Mouse (Mus musculus) intestine, postnatal 0 days (tissue): ENCODE measurements around the gene Ftsj3. TPM values are rescaled to one million over a fixed set of nuclear protein-coding genes. Genes with fewer than 3 reads are reported as not detected.

Source experiments
- ATAC-seq: fragments of 200-750 bp; cut with Nextera tagmentation; 2 replicates; pipeline ENCODE4 v1.8.0; 2017; ENCODE audit warnings: mild to moderate bottlenecking, moderate TSS enrichment, moderate library complexity
- H3K27ac ChIP-seq: fragments of 300-500 bp; sonication (generic); 2 replicates; pipeline ENCODE4 v1.5.1; 2014; ENCODE audit warnings: mild to moderate bottlenecking, low read depth, low read length, moderate library complexity
- H3K27me3 ChIP-seq: fragments of 300-500 bp; sonication (generic); replicated peaks from 2 replicates; pipeline ENCODE4 v1.6.1; 2014; ENCODE audit warnings: low read length, mixed read lengths; ENCODE audit not compliant: control insufficient read depth, insufficient read depth
- H3K36me3 ChIP-seq: fragments of 300-500 bp; sonication (generic); 2 replicates; pipeline ENCODE4 v1.6.1; 2014; ENCODE audit warnings: mild to moderate bottlenecking, moderate library complexity; ENCODE audit not compliant: control insufficient read depth, insufficient read depth
- H3K4me1 ChIP-seq: fragments of 300-500 bp; sonication (generic); replicated peaks from 2 replicates; pipeline ENCODE4 v1.6.1; 2014; ENCODE audit warnings: antibody characterized with exemption, low read length, mixed read lengths; ENCODE audit not compliant: control insufficient read depth, insufficient read depth
- H3K4me2 ChIP-seq: fragments of 300-500 bp; sonication (generic); replicated peaks from 2 replicates; pipeline ENCODE4 v1.6.1; 2014; ENCODE audit warnings: low read depth, mild to moderate bottlenecking, moderate library complexity
- H3K4me3 ChIP-seq: fragments of 300-500 bp; sonication (generic); 2 replicates; pipeline ENCODE4 v1.5.1; 2014; ENCODE audit warnings: low read depth, low read length
- H3K9ac ChIP-seq: fragments of 300-500 bp; sonication (generic); 2 replicates; pipeline ENCODE4 v1.6.1; 2014; ENCODE audit warnings: mild to moderate bottlenecking, low read depth, low read length
- H3K9me3 ChIP-seq: fragments of 300-500 bp; sonication (generic); 2 replicates; pipeline ENCODE4 v1.6.1; 2016; ENCODE audit warnings: mixed run types; ENCODE audit not compliant: control insufficient read depth
- CTCF ChIP-seq: sonication (generic); IDR thresholded peaks from 2 replicates; pipeline ENCODE4 v1.5.1; 2016; ENCODE audit warnings: low read depth, mild to moderate bottlenecking, control low read depth, antibody characterized with exemption, moderate library complexity
- WGBS: fragments of 180-500 bp; shearing (Covaris S2); extraction: QIAGEN DNeasy Blood & Tissue Kit; methylation state at CpG from one replicate; pipeline ENCODE4 v1.1.7; 2014; 5-methylcytosine and 5-hydroxymethylcytosine counted together
- polyA plus RNA-seq: library from polyadenylated mRNA; unstranded; fragments of >200 nt; fragmentation: Nextera tagmentation; extraction: Ambion mirVana; gene quantifications from 2 replicates; pipeline ENCODE4 v1.2.1, GENCODE M21; 2015

Gene Ftsj3
- polyA plus RNA-seq, 1 experiment from 2014 or later = 16.6 TPM

GRCm38 (mm10) chr11:106215927-106216729 lies 39.8 kb downstream of the Ftsj3 start, which contains the start of gene Ccdc47:
Gene Ccdc47 (minus strand): TSS chr11:106216344.
- whole genome bisulfite sequencing = under 1% methylated on average over 46 of the region's 46 CpGs
- peak within 1 kb of the TSS; percentile 97 for H3K9ac ChIP-seq
- peak; percentile 98 for ATAC-seq

GRCm38 (mm10) chr11:106215450-106215859 lies 40.4 kb downstream of the Ftsj3 start:
- Histone ChIP-seq H3K27ac (peak overlapping the region; percentile 96), H3K27me3 (no peaks in the 10 kb centered on the region), H3K9ac (peak overlapping the region; percentile 97), H3K36me3 (peaks cover 17% of the 10 kb centered on the region), H3K4me1 (0 out of 2 replicates have a peak, but pooled peaks cover 5% of the 10 kb centered on the region), H3K4me2 (peak overlapping the region; percentile 68), H3K4me3 (peak overlapping the region; percentile 93), H3K9me3 (no peaks in the 10 kb centered on the region)
- ATAC-seq = no peak
- 11% methylated on average over 7 of the region's 7 CpGs for WGBS
- no peak for TF ChIP-seq CTCF

More at GRCm38 (mm10) chr11:106215927-106216729, 39.8 kb downstream of the Ftsj3 start, which contains the start of gene Ccdc47:
- H3K4me1 ChIP-seq = 0 out of 2 replicates have a peak, but pooled peaks cover 5% of the 10 kb centered on the region
- H3K27me3 ChIP-seq = no peaks in the 10 kb centered on the region
- no peaks in the 10 kb centered on the region for H3K9me3 ChIP-seq
- no peak for TF ChIP-seq CTCF
- peak within 1 kb of the TSS; percentile 68 for H3K4me2 ChIP-seq
- peak within 1 kb of the TSS; percentile 96 for H3K27ac ChIP-seq
- peak within 1 kb of the TSS; percentile 93 for H3K4me3 ChIP-seq
- peaks cover 11% of the 10 kb centered on the region for H3K36me3 ChIP-seq

- H3K27me3 ChIP-seq = no peaks in the 10 kb centered on the region
- no peak overlapping the region; the same call in 1 of the 2 replicates for H3K4me3 ChIP-seq
- TF ChIP-seq CTCF = no peak
- no peaks in the 10 kb centered on the region for H3K9me3 ChIP-seq
- H3K4me1 ChIP-seq = 0 out of 2 replicates have a peak, but pooled peaks cover 5% of the 10 kb centered on the region
- no peak overlapping the region for H3K27ac ChIP-seq
- WGBS = 63% methylated on average over 5 of the region's 5 CpGs
- peak overlapping the region; percentile 68 for H3K4me2 ChIP-seq
- peaks cover 23% of the 10 kb centered on the region for H3K36me3 ChIP-seq
- no peak overlapping the region for H3K9ac ChIP-seq
- ATAC-seq = no peak
Observed at GRCm38 (mm10) chr11:106214856-106215255, 41.0 kb downstream of the Ftsj3 start.

- no peak overlapping the region for H3K27ac ChIP-seq
- H3K4me1 ChIP-seq = no peaks in the 10 kb centered on the region
- TF ChIP-seq CTCF = no peak
- ATAC-seq = no peak
- no peak overlapping the region for H3K4me3 ChIP-seq
- peaks cover 41% of the 10 kb centered on the region for H3K36me3 ChIP-seq
- 85% methylated on average over 8 of the region's 8 CpGs for WGBS
- H3K9ac ChIP-seq = no peak overlapping the region
- no peaks in the 10 kb centered on the region for H3K9me3 ChIP-seq
- H3K27me3 ChIP-seq = no peaks in the 10 kb centered on the region
- no peak overlapping the region for H3K4me2 ChIP-seq
Observed at GRCm38 (mm10) chr11:106212771-106213170, 43.1 kb downstream of the Ftsj3 start.

GRCm38 (mm10) chr11:106202123-106202465 lies 53.8 kb downstream of the Ftsj3 start, which contains the start of gene Strada:
Gene Strada (minus strand): TSS chr11:106202168.
- Histone ChIP-seq H3K9me3 (no peaks in the 10 kb centered on the region), H3K27ac (no peak within 1 kb of the TSS), H3K4me1 (no peaks in the 10 kb centered on the region), H3K9ac (no peak within 1 kb of the TSS), H3K4me3 (no peak within 1 kb of the TSS), H3K36me3 (peaks cover 65% of the 10 kb centered on the region), H3K4me2 (no peak within 1 kb of the TSS), H3K27me3 (no peaks in the 10 kb centered on the region)
- TF ChIP-seq CTCF = no peak
- WGBS = 79% methylated on average over 5 of the region's 5 CpGs
- no peak for ATAC-seq

- ATAC-seq = no peak
- no peak for TF ChIP-seq CTCF
- WGBS = 91% methylated on average over 19 of the region's 19 CpGs
- Histone ChIP-seq H3K4me1 (no peaks in the 10 kb centered on the region), H3K4me2 (no peak overlapping the region), H3K9ac (no peak overlapping the region), H3K36me3 (peaks cover 59% of the 10 kb centered on the region), H3K27me3 (no peaks in the 10 kb centered on the region), H3K9me3 (no peaks in the 10 kb centered on the region), H3K4me3 (no peak overlapping the region), H3K27ac (no peak overlapping the region)
Observed at GRCm38 (mm10) chr11:106201337-106202122, 54.3 kb downstream of the Ftsj3 start.
